Mouse (Mus musculus): ENCODE data around the gene Ces3a. TPM values are rescaled to one million over a fixed set of nuclear protein-coding genes. Genes with fewer than 3 reads are reported as not detected.

Ces3a gene
- polyA plus RNA-seq, 1 experiment: 0.93 TPM

DNA sequence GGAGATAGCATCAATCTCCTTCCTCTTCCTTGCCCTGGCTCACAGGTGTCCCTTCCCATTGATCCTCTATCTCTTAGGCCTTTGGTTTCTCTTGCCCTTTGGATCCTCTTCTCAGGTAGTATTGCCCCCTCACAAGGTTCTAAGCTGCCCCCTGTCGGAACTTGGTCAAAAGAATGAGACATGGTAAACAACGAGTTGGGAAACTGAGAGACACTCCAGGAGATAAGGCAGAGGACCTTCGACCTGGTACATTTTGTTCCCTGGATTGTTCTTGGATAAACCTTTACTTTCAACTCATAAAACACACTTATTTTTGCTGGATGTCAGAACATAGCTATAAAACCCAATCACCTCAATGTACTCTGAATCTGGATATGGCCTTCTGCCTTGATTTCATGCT, 55.8 kb downstream of the Ces3a start:
- TF ChIP-seq POLR2A (IDR thresholded peaks at IDR 0.05; ENCODE audit: control insufficient read depth, low read depth, low read length): no peak
- TF ChIP-seq CTCF (IDR thresholded peaks at IDR 0.05; ENCODE audit: control insufficient read depth, insufficient read depth, insufficient replicate concordance, low read depth, low read length): no peak
- H3K4me3 ChIP-seq (ENCODE audit: control insufficient read depth, low read depth, low read length): no peak overlapping the region
- no peak overlapping the region for H3K27ac ChIP-seq (ENCODE audit: control insufficient read depth, insufficient read depth, low read depth, low read length)
- no peaks in the 10 kb centered on the region for H3K27me3 ChIP-seq (ENCODE audit: control insufficient read depth, insufficient read depth, low read length)
- no peaks in the 10 kb centered on the region for H3K36me3 ChIP-seq (ENCODE audit: control insufficient read depth, insufficient read depth, low read length)
- no peaks in the 10 kb centered on the region for H3K4me1 ChIP-seq (ENCODE audit: control insufficient read depth, insufficient read depth, low read length)

Other genes starting within 250 kb of the Ces3a start
- 0.11 TPM in 1 of 2 replicates, not detected in the other for gene Ces2b, start 217.0 kb upstream of the Ces3a start, polyA plus RNA-seq (2012; rRNA removed)
- gene Ces2c, start 201.5 kb upstream of the Ces3a start, polyA plus RNA-seq (2012; rRNA removed): 0.05 TPM in 1 of 2 replicates, not detected in the other
- gene Ces2e, start 122.3 kb upstream of the Ces3a start, polyA plus RNA-seq (2012; rRNA removed): 0.37 and 0.38 TPM in 2 replicates
- gene Ces2f, start 101.2 kb upstream of the Ces3a start, polyA plus RNA-seq (2012; rRNA removed): 0.01 TPM in 1 of 2 replicates, not detected in the other
- gene Ces2g, start 86.9 kb upstream of the Ces3a start, polyA plus RNA-seq (2012; rRNA removed): 0.70 and 0.88 TPM in 2 replicates
- gene Ces2h, start 47.7 kb upstream of the Ces3a start, polyA plus RNA-seq (2012; rRNA removed): 0.36 and 0.75 TPM in 2 replicates
- gene Ces3b, start 35.2 kb downstream of the Ces3a start, polyA plus RNA-seq (2012; rRNA removed): 0.14 and 0.17 TPM in 2 replicates
- gene Ces4a, start 83.2 kb downstream of the Ces3a start, polyA plus RNA-seq (2012; rRNA removed): 0.19 TPM in 2 replicates
- gene Cbfb, start 122.1 kb downstream of the Ces3a start, polyA plus RNA-seq (2012; rRNA removed): 7.0 and 7.7 TPM in 2 replicates
- gene D230025D16Rik, start 176.5 kb downstream of the Ces3a start, polyA plus RNA-seq (2012; rRNA removed): 6.4 and 7.8 TPM in 2 replicates
- gene B3gnt9, start 206.6 kb downstream of the Ces3a start, polyA plus RNA-seq (2012; rRNA removed): 6.8 and 7.0 TPM in 2 replicates
- gene Tradd, start 216.0 kb downstream of the Ces3a start, polyA plus RNA-seq (2012; rRNA removed): 2.4 TPM in 2 replicates
- gene Fbxl8, start 216.0 kb downstream of the Ces3a start, polyA plus RNA-seq (2012; rRNA removed): 0.51 and 0.55 TPM in 2 replicates
- gene Hsf4, start 221.2 kb downstream of the Ces3a start, polyA plus RNA-seq (2012; rRNA removed): 0.09 and 0.20 TPM in 2 replicates
- 0.09 and 0.11 TPM in 2 replicates for gene Nol3, start 227.5 kb downstream of the Ces3a start, polyA plus RNA-seq (2012; rRNA removed)
- gene 4931428F04Rik, start 241.3 kb downstream of the Ces3a start, polyA plus RNA-seq (2012; rRNA removed): 78.2 and 90.9 TPM in 2 replicates
- 28.2 and 28.5 TPM in 2 replicates for gene Exoc3l, start 247.5 kb downstream of the Ces3a start, polyA plus RNA-seq (2012; rRNA removed)
- gene E2f4, start 249.1 kb downstream of the Ces3a start, polyA plus RNA-seq (2012; rRNA removed): 64.1 and 67.7 TPM in 2 replicates

Measured in testis, adult 2 months (tissue).